In genomic region chr1:184034011-184034557, GRCm38 (mm10) we compare ENCODE assay signal across 7 mouse cellular contexts. TPM values are rescaled to one million over a fixed set of nuclear protein-coding genes. Genes with fewer than 3 reads are reported as not detected.
DNase-seq lines count a peak whose midpoint lies in the region; ATAC-seq lines count a peak whose summit lies in the region.

TSS of gene 1700056E22Rik (minus strand) at chr1:184034301.

- H3K27ac ChIP-seq in intestine, embryonic 16.5 days (ENCODE audit: low read length), result peak within 1 kb of the TSS; percentile 96
- H3K27ac ChIP-seq in midbrain, embryonic 11.5 days (ENCODE audit: low read depth, low read length), result peak within 1 kb of the TSS; percentile 97

- H3K27me3 ChIP-seq in intestine, embryonic 16.5 days (replicated peaks; ENCODE audit: control insufficient read depth, insufficient read depth, low read length), result no peaks in the 10 kb centered on the region
- H3K27me3 ChIP-seq in midbrain, embryonic 11.5 days (ENCODE audit: control insufficient read depth, insufficient read depth, low read length), result no peaks in the 10 kb centered on the region

- peak within 1 kb of the TSS; percentile 81 for H3K4me3 ChIP-seq in intestine, embryonic 16.5 days (ENCODE audit: low read length)
- H3K4me3 ChIP-seq in midbrain, embryonic 11.5 days (ENCODE audit: low read depth, low read length), result peak within 1 kb of the TSS; percentile 66

- H3K9ac ChIP-seq in intestine, embryonic 16.5 days (ENCODE audit: low read depth, low read length), result peak within 1 kb of the TSS; percentile 96
- peak within 1 kb of the TSS; percentile 96 for H3K9ac ChIP-seq in midbrain, embryonic 11.5 days (ENCODE audit: low read length)

- peak within 1 kb of the TSS; percentile 90 for H3K4me2 ChIP-seq in intestine, embryonic 16.5 days (ENCODE audit: low read depth, low read length)
- H3K4me2 ChIP-seq in midbrain, embryonic 11.5 days, result peak within 1 kb of the TSS; percentile 81

- WGBS in intestine, embryonic 16.5 days, result under 1% methylated on average over 38 of the region's 38 CpGs
- 0% methylated on average over 38 of the region's 38 CpGs for WGBS in midbrain, embryonic 11.5 days

- no peaks in the 10 kb centered on the region for H3K4me1 ChIP-seq in intestine, embryonic 16.5 days (ENCODE audit: control insufficient read depth, insufficient read depth, low read length)
- peaks cover 15% of the 10 kb centered on the region for H3K4me1 ChIP-seq in midbrain, embryonic 11.5 days (ENCODE audit: control insufficient read depth, insufficient read depth, low read length)

- H3K36me3 ChIP-seq in intestine, embryonic 16.5 days (ENCODE audit: control insufficient read depth, insufficient read depth, low read length), result no peaks in the 10 kb centered on the region
- H3K36me3 ChIP-seq in midbrain, embryonic 11.5 days (ENCODE audit: control insufficient read depth, insufficient read depth, low read length), result no peaks in the 10 kb centered on the region

- peak; percentile 99 for DNase-seq in adrenal gland, adult 8-10 months
- DNase-seq in embryo, embryonic 9.5 days (ENCODE audit: extremely low spot score), result peak; percentile 98
- peak; percentile 93 to 98 for DNase-seq in gastrocnemius, postnatal 4 days (ENCODE audit: low spot score in 2 of 2)
- peak; percentile 95 for DNase-seq in left cerebral cortex, postnatal 36 days (ENCODE audit: low spot score in 2 of 2)
- peak; percentile 99 for DNase-seq in midbrain, embryonic 11.5 days (ENCODE audit: low spot score, missing footprints)
- peak; percentile 98 for DNase-seq in skeletal muscle tissue, adult 2 months (ENCODE audit: low read depth, low spot score)

- H3K9me3 ChIP-seq in intestine, embryonic 16.5 days (ENCODE audit: control insufficient read depth, low read length), result no peaks in the 10 kb centered on the region
- no peaks in the 10 kb centered on the region for H3K9me3 ChIP-seq in midbrain, embryonic 11.5 days (ENCODE audit: control insufficient read depth, low read length)

- intact Hi-C loops in left cerebral cortex, postnatal 36 days (cut with DNase I), result no loop called here

- ATAC-seq in intestine, embryonic 16.5 days, result peak; percentile 99
- ATAC-seq in midbrain, embryonic 11.5 days (ENCODE audit: low FRiP score), result peak; percentile 98

RNA-seq across cellular contexts. Expression of gene 1700056E22Rik, which starts in this region (rescaled TPM):
- 1 to 10 TPM; 1.2 to 2.7 (median 1.8) TPM for total RNA-seq in adrenal gland, adult 8-10 months (2022)
- total RNA-seq in gastrocnemius, postnatal 4 days (2021), result 1 to 10 TPM; 2.4 to 2.9 TPM
- polyA plus RNA-seq in intestine, embryonic 16.5 days (2015; fragmentation: Nextera tagmentation; extraction: Ambion mirVana), result 1.0 and 1.5 TPM in 2 replicates
- under 1 TPM in 1 of 2 experiments, not detected in 1; 0.32 TPM for total RNA-seq in left cerebral cortex, postnatal 36 days (2021)
- polyA plus RNA-seq in midbrain, embryonic 11.5 days (2014; fragmentation: Nextera tagmentation; extraction: Ambion mirVana), result 1.4 and 2.0 TPM in 2 replicates

Comparison
In these comparisons a context has a peak if more than half of its experiments do, and no peak if none do; other contexts are left out.
1. Peak in every context shown above with its lines: DNase-seq, ATAC-seq, H3K4me3 ChIP-seq and H3K27ac ChIP-seq.
2. Peak in DNase-seq in left cerebral cortex, postnatal 36 days; RNA of the gene not detected or under 1 TPM.